Mouse (Mus musculus) limb, embryonic 13.5 days (tissue): ENCODE results near the gene 1810043G02Rik. TPM values are rescaled to one million over a fixed set of nuclear protein-coding genes. Genes with fewer than 3 reads are reported as not detected.
A peak's percentile ranks its signal among the peaks of the same experiment; 100 is the strongest.
"Not testable (repeated sequence)": the region's sequence is repeated elsewhere in the genome, so short reads cannot be mapped to it uniquely, and the experiment has no call there.

Source experiments
- ATAC-seq: fragments of 200-750 bp; cut with Nextera tagmentation; 2 replicates; pipeline ENCODE4 v1.8.0; 2017; ENCODE audit warnings: low read depth, moderate number of reproducible peaks, moderate TSS enrichment; ENCODE audit not compliant: low FRiP score
- H3K27ac ChIP-seq: fragments of 300-500 bp; sonication (generic); 2 replicates; pipeline ENCODE4 v1.5.1; 2015; ENCODE audit warnings: inconsistent platforms, mild to moderate bottlenecking, moderate library complexity
- H3K27me3 ChIP-seq: fragments of 300-500 bp; sonication (generic); 2 replicates; pipeline ENCODE4 v1.6.1; 2015; ENCODE audit warnings: mild to moderate bottlenecking, inconsistent platforms
- H3K36me3 ChIP-seq: fragments of 300-500 bp; sonication (generic); 2 replicates; pipeline ENCODE4 v1.6.1; 2015; ENCODE audit warnings: inconsistent platforms, mild to moderate bottlenecking, moderate library complexity
- H3K4me1 ChIP-seq: fragments of 300-500 bp; sonication (generic); 2 replicates; pipeline ENCODE4 v1.6.1; 2015; ENCODE audit warnings: inconsistent platforms
- H3K4me2 ChIP-seq: fragments of 300-500 bp; sonication (generic); replicated peaks from 2 replicates; pipeline ENCODE4 v1.6.1; 2015; ENCODE audit warnings: inconsistent platforms, mild to moderate bottlenecking, moderate library complexity
- H3K4me3 ChIP-seq: fragments of 300-500 bp; sonication (generic); 2 replicates; pipeline ENCODE4 v1.5.1; 2015; ENCODE audit warnings: moderate library complexity, mild to moderate bottlenecking, inconsistent platforms
- H3K9ac ChIP-seq: fragments of 300-500 bp; sonication (generic); 2 replicates; pipeline ENCODE4 v1.6.1; 2015; ENCODE audit warnings: mild to moderate bottlenecking, inconsistent platforms
- H3K9me3 ChIP-seq: fragments of 300-500 bp; sonication (generic); 2 replicates; pipeline ENCODE4 v1.6.1; 2016; ENCODE audit warnings: inconsistent platforms
- WGBS: fragments of 180-500 bp; shearing (Covaris S2); methylation state at CpG from one replicate; pipeline ENCODE4 v1.1.7; 2015; 5-methylcytosine and 5-hydroxymethylcytosine counted together
- polyA plus RNA-seq: library from polyadenylated mRNA; unstranded; fragments of >200 nt; fragmentation: Nextera tagmentation; extraction: Ambion mirVana; gene quantifications from 2 replicates; pipeline ENCODE4 v1.2.1, GENCODE M21; 2015

Gene 1810043G02Rik
- polyA plus RNA-seq, result 30.6 and 31.1 TPM in 2 replicates

- peak; percentile 96 for ATAC-seq
- H3K4me2 ChIP-seq, result peak within 1 kb of the TSS; percentile 74
- H3K4me1 ChIP-seq, result peaks cover 11% of the 10 kb centered on the region
- peak within 1 kb of the TSS; percentile 73 for H3K27ac ChIP-seq
- peaks cover 18% of the 10 kb centered on the region for H3K36me3 ChIP-seq
- H3K9me3 ChIP-seq, result no peaks in the 10 kb centered on the region
- H3K4me3 ChIP-seq, result peak within 1 kb of the TSS; percentile 72
- 1% methylated on average over 50 of the region's 57 CpGs for WGBS
- no peaks in the 10 kb centered on the region for H3K27me3 ChIP-seq
- H3K9ac ChIP-seq, result peak within 1 kb of the TSS; percentile 82
Observed at GRCm38 (mm10) chr10:77978351-77979350, at the start of gene 1810043G02Rik. Gene 1810043G02Rik (plus strand): TSS chr10:77978524.

- H3K9ac ChIP-seq, result no peak overlapping the region
- H3K4me2 ChIP-seq, result no peak overlapping the region
- no peaks in the 10 kb centered on the region for H3K36me3 ChIP-seq
- no peaks in the 10 kb centered on the region for H3K27me3 ChIP-seq
- H3K9me3 ChIP-seq, result no peaks in the 10 kb centered on the region
- WGBS, result 68% methylated on average over 2 of the region's 2 CpGs
- H3K4me1 ChIP-seq, result no peaks in the 10 kb centered on the region
- no peak for ATAC-seq
- H3K27ac ChIP-seq, result no peak overlapping the region
- H3K4me3 ChIP-seq, result no peak overlapping the region
Observed at GRCm38 (mm10) chr10:77939685-77940084, 38.6 kb upstream of the 1810043G02Rik start.

- 91% methylated on average over 9 of the region's 12 CpGs for WGBS
- ATAC-seq, H3K4me3 ChIP-seq, H3K36me3 ChIP-seq, H3K27ac ChIP-seq, H3K4me2 ChIP-seq, H3K4me1 ChIP-seq, H3K27me3 ChIP-seq, H3K9ac ChIP-seq: not testable (repeated sequence)
- 0 out of 2 replicates have a peak, but pooled peaks cover 15% of the 10 kb centered on the region for H3K9me3 ChIP-seq
Observed at GRCm38 (mm10) chr10:77950468-77950867, 27.9 kb upstream of the 1810043G02Rik start.

- no peak overlapping the region for H3K4me2 ChIP-seq
- ATAC-seq, result no peak
- H3K4me3 ChIP-seq, result no peak overlapping the region
- H3K27me3 ChIP-seq, result peaks cover 4% of the 10 kb centered on the region; the same call in 1 of the 2 replicates
- H3K4me1 ChIP-seq, result no peaks in the 10 kb centered on the region
- H3K27ac ChIP-seq, result no peak overlapping the region
- WGBS, result 93% methylated on average over 2 of the region's 2 CpGs
- H3K9ac ChIP-seq, result no peak overlapping the region
- no peaks in the 10 kb centered on the region for H3K36me3 ChIP-seq
- H3K9me3 ChIP-seq, result no peaks in the 10 kb centered on the region
Observed at GRCm38 (mm10) chr10:77962725-77963124, 15.6 kb upstream of the 1810043G02Rik start.

- H3K4me3 ChIP-seq, result no peak overlapping the region
- ATAC-seq, result no peak
- no peak overlapping the region for H3K27ac ChIP-seq
- H3K27me3 ChIP-seq, result peaks cover 17% of the 10 kb centered on the region
- 0 out of 2 replicates have a peak, but pooled peaks cover under 1% of the 10 kb centered on the region for H3K4me1 ChIP-seq
- no peaks in the 10 kb centered on the region for H3K36me3 ChIP-seq
- H3K9ac ChIP-seq, result no peak overlapping the region
- H3K4me2 ChIP-seq, result no peak overlapping the region
- no peaks in the 10 kb centered on the region for H3K9me3 ChIP-seq
- 78% methylated on average over 6 of the region's 6 CpGs for WGBS
Observed at GRCm38 (mm10) chr10:77963971-77964370, 14.4 kb upstream of the 1810043G02Rik start.

- Histone ChIP-seq H3K27ac (no peak overlapping the region), H3K4me3 (peak overlapping the region; percentile 41), H3K27me3 (peaks cover 35% of the 10 kb centered on the region), H3K4me2 (peak overlapping the region; percentile 71), H3K4me1 (0 out of 2 replicates have a peak, but pooled peaks cover 11% of the 10 kb centered on the region), H3K9me3 (no peaks in the 10 kb centered on the region), H3K36me3 (no peaks in the 10 kb centered on the region), H3K9ac (peak overlapping the region; percentile 63)
- ATAC-seq, result no peak
- 5% methylated on average over 26 of the region's 26 CpGs for WGBS
Observed at GRCm38 (mm10) chr10:77969274-77969972, 8.9 kb upstream of the 1810043G02Rik start.

- Histone ChIP-seq H3K27ac (no peak overlapping the region), H3K36me3 (no peaks in the 10 kb centered on the region), H3K4me1 (0 out of 2 replicates have a peak, but pooled peaks cover 11% of the 10 kb centered on the region), H3K4me3 (peak overlapping the region; percentile 41), H3K27me3 (peaks cover 35% of the 10 kb centered on the region), H3K4me2 (peak overlapping the region; percentile 71), H3K9ac (peak overlapping the region; percentile 63), H3K9me3 (no peaks in the 10 kb centered on the region)
- no peak for ATAC-seq
- WGBS, result 16% methylated on average over 8 of the region's 8 CpGs
Observed at GRCm38 (mm10) chr10:77969973-77970325, 8.4 kb upstream of the 1810043G02Rik start.

GRCm38 (mm10) chr10:77970481-77970880, 7.8 kb upstream of the 1810043G02Rik start, which contains the start of gene Trpm2:
Gene Trpm2 (minus strand): TSS chr10:77970563.
- Histone ChIP-seq H3K9me3 (no peaks in the 10 kb centered on the region), H3K9ac (peak within 1 kb of the TSS; percentile 63), H3K4me1 (0 out of 2 replicates have a peak, but pooled peaks cover 11% of the 10 kb centered on the region), H3K4me2 (peak within 1 kb of the TSS; percentile 71), H3K27ac (no peak within 1 kb of the TSS), H3K27me3 (peaks cover 35% of the 10 kb centered on the region), H3K4me3 (peak within 1 kb of the TSS; percentile 41), H3K36me3 (no peaks in the 10 kb centered on the region)
- WGBS, result 86% methylated on average over 6 of the region's 6 CpGs
- ATAC-seq, result no peak

- Histone ChIP-seq H3K4me2 (no peak overlapping the region), H3K36me3 (no peaks in the 10 kb centered on the region), H3K27me3 (peaks cover 35% of the 10 kb centered on the region), H3K27ac (no peak overlapping the region), H3K9me3 (no peaks in the 10 kb centered on the region), H3K4me1 (0 out of 2 replicates have a peak, but pooled peaks cover 11% of the 10 kb centered on the region), H3K4me3 (no peak overlapping the region), H3K9ac (no peak overlapping the region)
- 72% methylated on average over 10 of the region's 10 CpGs for WGBS
- ATAC-seq, result no peak
Observed at GRCm38 (mm10) chr10:77971191-77971590, 7.1 kb upstream of the 1810043G02Rik start.

- H3K4me1 ChIP-seq, result 0 out of 2 replicates have a peak, but pooled peaks cover 11% of the 10 kb centered on the region
- no peaks in the 10 kb centered on the region for H3K9me3 ChIP-seq
- no peaks in the 10 kb centered on the region for H3K36me3 ChIP-seq
- H3K9ac ChIP-seq, result no peak overlapping the region
- 59% methylated on average over 17 of the region's 17 CpGs for WGBS
- no peak for ATAC-seq
- H3K4me3 ChIP-seq, result no peak overlapping the region
- H3K27me3 ChIP-seq, result peaks cover 31% of the 10 kb centered on the region
- no peak overlapping the region for H3K4me2 ChIP-seq
- no peak overlapping the region for H3K27ac ChIP-seq
Observed at GRCm38 (mm10) chr10:77971709-77972553, 6.4 kb upstream of the 1810043G02Rik start.

- Histone ChIP-seq H3K9me3 (no peaks in the 10 kb centered on the region), H3K27me3 (peaks cover 14% of the 10 kb centered on the region), H3K4me1 (peaks cover 17% of the 10 kb centered on the region), H3K4me3 (no peak overlapping the region), H3K27ac (no peak overlapping the region), H3K36me3 (no peaks in the 10 kb centered on the region), H3K4me2 (no peak overlapping the region), H3K9ac (no peak overlapping the region)
- WGBS, result 77% methylated on average over 5 of the region's 5 CpGs
- ATAC-seq, result no peak
Observed at GRCm38 (mm10) chr10:77974323-77974722, 4.0 kb upstream of the 1810043G02Rik start.
